Mouse (Mus musculus) G1E (cell line): ENCODE data around the gene Pdpn. TPM values are rescaled to one million over a fixed set of nuclear protein-coding genes. Genes with fewer than 3 reads are reported as not detected.

Source experiments
- ATAC-seq: 2 replicates; pipeline ENCODE4 v1.8.0; 2016; ENCODE audit warnings: mild to moderate bottlenecking; ENCODE audit not compliant: insufficient number of reproducible peaks, poor library complexity, low FRiP score, severe bottlenecking; ENCODE audit errors: extremely low read depth
- DNase-seq: peaks from one replicate; pipeline ENCODE4 v3.0.0; 2012; ENCODE audit warnings: low spot score
- H3K27me3 ChIP-seq: 2 replicates; pipeline ENCODE4 v1.6.1; 2012; ENCODE audit warnings: mild to moderate bottlenecking, low read length, inconsistent platforms; ENCODE audit not compliant: insufficient read depth
- H3K36me3 ChIP-seq: replicated peaks from 2 replicates; pipeline ENCODE3; 2012; ENCODE audit warnings: mild to moderate bottlenecking, inconsistent platforms
- H3K4me1 ChIP-seq: 2 replicates; pipeline ENCODE4 v1.6.1; 2012; ENCODE audit warnings: low read depth, low read length, inconsistent platforms, mixed read lengths; ENCODE audit not compliant: insufficient read depth
- H3K4me3 ChIP-seq: 2 replicates; pipeline ENCODE4 v1.5.1; 2012; ENCODE audit warnings: low read depth, mild to moderate bottlenecking, inconsistent platforms, low read length, moderate library complexity, mixed read lengths
- H3K9me3 ChIP-seq: replicated peaks from 2 replicates; pipeline ENCODE4 v1.6.1; 2012; ENCODE audit warnings: inconsistent platforms
- CTCF ChIP-seq: IDR thresholded peaks from 2 replicates; pipeline ENCODE4 v1.5.1; 2012; ENCODE audit warnings: low read depth, low read length, inconsistent platforms, mixed read lengths
- GATA1 ChIP-seq: IDR thresholded peaks from 2 replicates; pipeline ENCODE4 v1.6.1; 2012; ENCODE audit warnings: borderline replicate concordance, low read length, inconsistent platforms, mixed read lengths
- GATA2 ChIP-seq: IDR thresholded peaks from 2 replicates; pipeline ENCODE4 v1.6.1; 2012; ENCODE audit warnings: low read depth, low read length, inconsistent platforms, borderline replicate concordance
- POLR2AphosphoS5 ChIP-seq: IDR thresholded peaks from 2 replicates; pipeline ENCODE4 v1.6.1; 2012; ENCODE audit warnings: low read depth, low read length, inconsistent platforms; ENCODE audit not compliant: insufficient replicate concordance
- TAL1 ChIP-seq: conservative IDR thresholded peaks from 2 replicates; pipeline ENCODE4 v1.6.1; 2012; ENCODE audit warnings: low read depth, low read length, inconsistent platforms, mixed read lengths
- polyA plus RNA-seq: library from polyadenylated mRNA; stranded (reverse); fragments of >175 nt; gene quantifications from 2 replicates; pipeline ENCODE4 v1.2.3, GENCODE M21; 2012
- total RNA-seq, 2 experiments: library from RNA; stranded (forward) in 1 of 2; stranded (reverse) in 1 of 2; fragments of 200-1000 nt in 1 of 2; fragments of >200 nt in 1 of 2; fragmentation: Nextera tagmentation in 1 of 2; gene quantifications; 2 replicates each; pipeline ENCODE4 v1.2.3; 2014 to 2017

Gene Pdpn
- total and polyA plus RNA-seq, 3 experiments, result 0.05 TPM; not detected in 2

DNA sequence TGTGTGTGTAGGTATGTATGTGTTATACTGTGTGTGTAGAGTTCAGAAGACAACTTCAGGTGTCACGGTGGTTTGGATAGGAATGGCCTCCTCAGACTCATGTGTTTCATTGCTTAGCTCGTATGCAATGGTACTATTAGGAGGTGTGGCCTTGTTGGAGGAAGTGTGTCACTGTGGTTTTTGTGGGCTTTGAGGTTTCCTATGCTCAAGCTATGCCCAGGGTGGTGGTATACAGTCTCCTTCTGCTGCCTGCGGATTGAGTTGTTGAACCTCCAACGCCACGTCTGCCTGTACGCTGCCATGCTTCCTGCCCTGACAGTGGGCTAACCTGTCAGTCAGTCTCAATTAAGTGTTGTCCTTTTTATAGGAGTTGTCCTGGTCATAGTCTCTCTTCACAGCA, 22.0 kb downstream of the Pdpn start:
- TF ChIP-seq GATA2 (no peak), POLR2AphosphoS5 (no peak), TAL1 (no peak), CTCF (no peak), GATA1 (no peak)
- Histone ChIP-seq H3K36me3 (no peaks in the 10 kb centered on the region), H3K4me3 (no peak overlapping the region), H3K9me3 (peaks cover 53% of the 10 kb centered on the region), H3K27me3 (no peaks in the 10 kb centered on the region), H3K4me1 (no peaks in the 10 kb centered on the region)
- no peak for DNase-seq
- no peak for ATAC-seq

DNA sequence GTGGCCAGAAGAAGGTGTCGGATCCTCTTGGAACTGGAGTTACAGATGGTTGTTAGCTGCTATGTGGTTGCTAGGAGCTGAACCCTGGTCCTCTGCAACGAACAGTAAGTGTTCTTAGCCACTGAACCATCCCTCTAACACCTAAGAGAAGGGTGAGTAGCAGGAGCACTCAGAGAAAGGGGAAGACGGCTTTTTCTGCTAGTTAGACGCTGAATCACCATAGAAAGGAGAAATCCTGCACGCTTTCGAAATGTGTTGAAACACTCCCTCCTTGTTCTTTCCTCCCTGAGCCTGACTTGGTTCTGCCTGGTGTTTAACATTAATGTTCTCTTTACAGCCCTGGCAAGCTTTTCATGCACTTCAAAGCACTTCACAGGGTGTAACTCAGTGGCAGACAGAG, 27.8 kb downstream of the Pdpn start:
- ATAC-seq (no peak), DNase-seq (no peak)
- no peak for TF ChIP-seq CTCF
- no peak for TF ChIP-seq GATA2
- no peak for TF ChIP-seq GATA1
- TF ChIP-seq POLR2AphosphoS5, result no peak
- no peak for TF ChIP-seq TAL1
- no peaks in the 10 kb centered on the region for H3K36me3 ChIP-seq
- no peak overlapping the region for H3K4me3 ChIP-seq
- no peaks in the 10 kb centered on the region for H3K4me1 ChIP-seq
- peaks cover 29% of the 10 kb centered on the region for H3K9me3 ChIP-seq
- no peaks in the 10 kb centered on the region for H3K27me3 ChIP-seq

DNA sequence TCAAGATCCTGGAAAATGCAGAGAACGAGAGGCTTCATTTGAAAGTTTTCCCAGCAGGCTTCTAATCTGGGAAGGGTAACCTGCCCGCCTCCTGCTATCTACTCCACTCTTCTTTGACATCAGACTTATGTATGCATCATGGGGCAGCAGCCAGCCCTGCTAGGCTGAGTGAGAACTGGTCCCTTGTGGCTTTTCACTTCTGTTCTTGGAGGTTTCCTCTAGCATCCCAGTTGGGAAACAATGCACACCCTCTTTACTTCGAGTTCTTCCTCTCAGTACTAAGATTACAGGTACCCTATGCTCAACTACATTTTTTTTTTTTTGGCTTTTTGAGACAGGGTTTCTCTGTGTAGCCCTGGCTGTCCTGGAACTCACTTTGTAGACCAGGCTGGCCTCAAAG, 28.5 kb downstream of the Pdpn start:
- Histone ChIP-seq H3K9me3 (peaks cover 28% of the 10 kb centered on the region), H3K36me3 (no peaks in the 10 kb centered on the region), H3K4me1 (no peaks in the 10 kb centered on the region), H3K27me3 (no peaks in the 10 kb centered on the region), H3K4me3 (no peak overlapping the region)
- TF ChIP-seq GATA2, result no peak
- no peak for TF ChIP-seq GATA1
- DNase-seq, result no peak
- ATAC-seq, result no peak; the same call in 1 of the 2 replicates

DNA sequence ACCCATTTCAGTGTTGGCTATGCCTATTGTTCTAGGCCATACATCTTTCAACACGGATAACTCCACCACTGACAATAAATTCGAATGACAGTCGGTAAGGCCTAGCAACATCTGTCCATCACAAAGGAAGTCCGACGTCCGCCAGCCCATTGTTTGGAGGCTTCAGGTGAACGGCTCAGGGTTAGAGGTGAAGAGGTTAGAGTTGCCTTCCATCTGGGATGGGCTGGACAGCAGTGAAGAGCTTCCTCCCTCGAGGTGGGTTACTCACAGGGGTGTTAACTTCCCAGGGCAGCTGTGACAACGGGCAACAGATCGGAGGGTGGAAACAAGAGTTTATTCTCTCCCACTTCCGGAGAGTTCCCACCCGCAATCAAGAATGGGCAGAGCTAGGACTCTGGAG, 36.7 kb downstream of the Pdpn start:
- no peak for DNase-seq
- Histone ChIP-seq H3K4me1 (no peaks in the 10 kb centered on the region), H3K27me3 (no peaks in the 10 kb centered on the region), H3K4me3 (no peak overlapping the region), H3K9me3 (peaks cover 18% of the 10 kb centered on the region), H3K36me3 (no peaks in the 10 kb centered on the region)
- no peak for TF ChIP-seq POLR2AphosphoS5
- no peak for TF ChIP-seq GATA1
- TF ChIP-seq TAL1, result no peak
- no peak for TF ChIP-seq GATA2
- ATAC-seq, result no peak

DNA sequence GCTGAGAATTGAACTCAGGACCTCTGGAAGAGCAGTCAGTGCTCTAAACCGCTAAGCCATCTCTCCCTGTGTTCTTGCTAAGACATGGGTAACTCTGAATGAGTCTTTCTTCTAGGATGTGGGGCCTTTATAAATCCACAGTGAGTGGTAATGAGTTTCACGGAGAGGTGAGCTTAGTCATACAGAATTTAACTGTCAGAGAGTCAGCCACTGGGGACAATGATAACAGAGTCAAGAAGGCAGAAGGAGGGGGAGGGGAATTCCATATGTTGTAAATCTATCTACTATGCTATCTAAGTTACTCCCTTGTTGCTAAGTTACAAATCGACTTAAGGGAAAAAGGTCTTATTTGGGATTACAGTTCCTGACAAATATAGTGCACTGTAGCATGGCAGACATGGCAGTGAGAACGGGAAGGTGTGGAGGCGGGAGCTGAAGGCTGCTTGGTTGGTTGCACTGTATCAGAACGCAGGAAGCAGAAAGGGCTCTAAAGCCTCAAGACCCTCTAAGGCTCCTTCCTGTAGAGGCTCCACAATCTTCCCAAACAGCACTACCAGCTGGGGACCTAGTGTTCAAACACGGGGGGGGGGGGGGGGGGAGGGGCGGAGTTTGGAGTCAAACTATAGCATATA, 39.5 kb downstream of the Pdpn start:
- H3K36me3 ChIP-seq, result no peaks in the 10 kb centered on the region
- H3K27me3 ChIP-seq, result no peaks in the 10 kb centered on the region
- H3K4me3 ChIP-seq, result no peak overlapping the region
- TF ChIP-seq GATA2, result no peak
- TF ChIP-seq TAL1, result no peak
- no peak for TF ChIP-seq POLR2AphosphoS5
- no peak for TF ChIP-seq GATA1
- no peak for TF ChIP-seq CTCF
- no peak for ATAC-seq
- H3K9me3 ChIP-seq, result peaks cover 13% of the 10 kb centered on the region
- DNase-seq, result no peak
- H3K4me1 ChIP-seq, result no peaks in the 10 kb centered on the region

DNA sequence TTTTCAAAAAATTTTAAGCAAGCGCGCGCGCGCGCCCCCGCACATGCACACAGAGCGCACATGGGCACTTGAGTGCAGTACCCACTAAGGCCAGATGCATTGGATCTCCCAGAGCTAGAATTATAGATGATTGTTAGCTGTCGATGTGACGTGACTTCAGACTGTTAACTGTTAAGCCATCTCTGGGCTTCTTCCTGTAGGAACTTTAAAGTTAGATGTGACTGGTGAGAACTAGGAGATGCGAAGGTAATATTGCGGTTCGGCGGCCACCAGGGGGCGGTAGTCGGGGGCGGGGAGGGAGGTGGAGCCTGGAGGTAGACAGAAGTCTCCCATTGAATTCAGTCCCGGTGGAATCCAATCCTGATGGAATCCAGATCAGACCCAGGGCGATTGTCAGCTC, 40.8 kb downstream of the Pdpn start:
- TF ChIP-seq GATA2 (no peak), CTCF (no peak), POLR2AphosphoS5 (no peak)
- Histone ChIP-seq H3K4me1 (no peaks in the 10 kb centered on the region), H3K4me3 (no peak overlapping the region), H3K36me3 (no peaks in the 10 kb centered on the region), H3K27me3 (no peaks in the 10 kb centered on the region), H3K9me3 (peaks cover 10% of the 10 kb centered on the region)
- ATAC-seq (no peak), DNase-seq (no peak)

DNA sequence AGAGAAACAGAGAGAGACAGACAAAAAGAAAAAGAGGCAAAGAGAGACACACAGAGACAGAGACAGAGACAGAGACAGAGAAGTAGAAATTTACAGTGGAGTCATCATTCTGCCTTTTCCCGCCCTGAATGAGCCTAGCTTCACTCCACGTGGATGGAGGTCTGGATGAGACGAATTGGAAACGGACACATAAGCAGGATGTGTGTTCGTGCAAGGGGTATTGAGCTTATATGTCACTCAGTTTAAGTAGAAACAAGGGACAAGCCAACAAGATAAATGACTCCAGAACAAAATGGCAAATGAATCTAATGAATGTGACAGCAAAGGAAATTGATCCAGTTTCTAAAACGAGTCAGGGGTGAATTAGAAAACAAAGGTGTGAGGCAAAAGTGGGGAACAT, 41.4 kb downstream of the Pdpn start:
- Histone ChIP-seq H3K4me3 (no peak overlapping the region), H3K36me3 (no peaks in the 10 kb centered on the region), H3K9me3 (peaks cover 14% of the 10 kb centered on the region), H3K4me1 (no peaks in the 10 kb centered on the region), H3K27me3 (no peaks in the 10 kb centered on the region)
- no peak for ATAC-seq
- DNase-seq, result no peak
- TF ChIP-seq GATA2 (no peak), TAL1 (no peak), CTCF (no peak), GATA1 (no peak), POLR2AphosphoS5 (no peak)
